Mouse (Mus musculus): Measurements from ENCODE around the gene Ank. TPM values are rescaled to one million over a fixed set of nuclear protein-coding genes. Genes with fewer than 3 reads are reported as not detected.
A peak's percentile ranks its signal among the peaks of the same experiment; 100 is the strongest.
"Not testable (repeated sequence)": the region's sequence is repeated elsewhere in the genome, so short reads cannot be mapped to it uniquely, and the experiment has no call there.

Gene Ank
- total RNA-seq (2015), result 23.2 and 24.7 TPM in 2 replicates
- 9.7 and 10.3 TPM in 2 replicates for total RNA-seq (2017)

DNA sequence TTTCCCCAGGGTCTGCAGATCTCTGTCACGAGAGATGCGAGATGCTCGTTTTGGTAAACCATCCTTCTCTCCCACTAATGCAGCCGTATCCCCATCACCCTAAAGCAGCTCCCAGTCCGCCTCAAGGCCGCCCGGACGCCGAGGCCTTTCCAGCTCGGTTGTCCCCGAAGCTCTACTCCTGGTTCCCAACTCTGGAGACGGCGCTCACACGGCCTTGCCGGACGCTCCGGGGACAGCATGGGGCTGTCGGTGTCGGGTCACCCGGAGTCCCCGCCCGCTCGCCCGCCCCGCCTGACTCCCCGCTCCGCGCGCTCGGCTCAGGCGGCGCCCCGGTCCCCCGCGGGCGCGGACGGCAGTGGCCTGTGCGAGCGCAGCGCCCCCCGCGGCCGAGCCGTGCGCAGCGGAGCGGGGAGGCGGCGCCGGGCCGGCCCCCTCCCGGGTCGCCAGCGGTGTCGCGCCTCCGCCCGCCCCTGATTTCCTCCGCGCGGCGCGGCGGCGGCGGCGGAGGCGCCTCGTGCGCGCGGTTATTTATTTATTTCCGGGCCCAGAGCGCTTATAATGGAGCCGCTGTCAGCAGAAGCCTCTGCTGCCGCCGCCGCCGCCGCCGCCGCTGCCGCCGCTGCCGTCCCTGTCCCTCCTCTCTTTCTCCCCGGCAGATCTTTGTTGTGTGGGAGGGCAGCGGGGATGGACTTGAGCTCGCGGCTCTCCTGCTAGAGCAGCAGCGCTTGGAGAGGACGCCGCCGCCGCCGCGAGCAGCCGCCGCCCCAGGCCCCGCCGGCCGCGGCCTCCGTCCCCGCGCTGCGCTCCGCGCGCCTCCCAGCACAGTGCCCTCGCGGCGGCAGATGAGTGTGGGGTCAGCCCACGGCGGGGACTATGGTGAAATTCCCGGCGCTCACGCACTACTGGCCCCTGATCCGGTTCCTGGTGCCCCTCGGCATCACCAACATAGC lies at the start of gene Ank:
Gene Ank, plus strand, starts transcription at position 547 of the 950 bp plus-strand sequence.
- ATAC-seq (replicated peaks; ENCODE audit: poor library complexity), result peak; percentile 64

DNA sequence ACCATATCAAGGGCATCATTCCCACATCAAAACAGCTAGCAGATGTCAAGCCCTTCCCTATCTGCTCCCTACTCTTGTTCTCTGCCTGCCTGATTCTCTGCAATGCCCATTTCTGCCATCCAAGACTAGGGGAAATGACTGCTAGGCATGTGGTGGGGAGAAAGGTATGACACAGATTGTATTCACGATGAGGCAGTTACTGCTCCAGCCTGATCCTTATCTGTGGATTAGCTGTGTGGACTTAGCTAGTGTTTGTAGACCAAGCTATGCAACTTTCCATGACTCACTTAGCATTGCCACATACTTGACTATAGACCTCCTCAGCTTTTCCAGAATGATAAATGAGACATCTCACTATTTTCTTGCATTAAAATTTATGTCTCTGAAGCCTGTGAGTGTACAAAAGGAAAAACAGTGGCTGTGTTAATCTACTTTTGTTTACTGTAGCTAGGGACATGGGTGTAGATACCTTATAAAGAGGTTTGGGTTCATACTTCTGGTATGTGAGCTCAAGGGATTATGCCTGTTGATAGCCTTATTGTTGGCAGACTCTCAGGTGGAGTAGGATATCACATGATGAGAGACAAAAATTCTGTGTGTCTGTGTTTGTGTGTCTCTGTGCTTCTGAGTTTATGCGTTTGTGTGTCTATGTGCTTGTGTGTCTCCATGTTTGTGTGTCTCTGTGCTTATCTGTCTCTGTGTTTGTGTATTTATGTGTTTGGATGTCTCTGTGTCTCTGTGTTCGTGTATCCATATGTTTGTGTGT lies 47.7 kb upstream of the Ank start:
- 0 out of 2 replicates have a peak, but pooled peaks have one; percentile 14 for ATAC-seq (replicated peaks; ENCODE audit: poor library complexity)

DNA sequence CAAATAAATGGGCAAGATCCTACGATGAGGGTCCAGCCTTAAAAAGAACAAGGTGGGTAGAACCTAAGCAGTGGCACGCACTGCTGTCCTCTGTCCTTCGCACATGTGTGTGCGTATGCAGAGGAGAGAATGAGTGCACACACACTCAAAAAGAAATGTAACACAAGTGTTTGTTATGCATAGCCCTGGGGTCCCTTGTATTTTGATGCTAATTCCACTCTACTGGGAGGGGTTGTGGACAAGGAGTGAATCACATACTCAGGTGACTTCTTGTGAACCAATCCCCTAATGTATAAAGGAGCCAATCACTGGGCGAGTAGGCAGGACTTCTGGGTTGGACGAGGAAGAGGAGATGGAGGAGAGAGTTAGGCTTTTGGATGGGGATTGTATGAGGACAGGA lies 44.9 kb upstream of the Ank start:
- no peak for ATAC-seq (replicated peaks; ENCODE audit: poor library complexity)

DNA sequence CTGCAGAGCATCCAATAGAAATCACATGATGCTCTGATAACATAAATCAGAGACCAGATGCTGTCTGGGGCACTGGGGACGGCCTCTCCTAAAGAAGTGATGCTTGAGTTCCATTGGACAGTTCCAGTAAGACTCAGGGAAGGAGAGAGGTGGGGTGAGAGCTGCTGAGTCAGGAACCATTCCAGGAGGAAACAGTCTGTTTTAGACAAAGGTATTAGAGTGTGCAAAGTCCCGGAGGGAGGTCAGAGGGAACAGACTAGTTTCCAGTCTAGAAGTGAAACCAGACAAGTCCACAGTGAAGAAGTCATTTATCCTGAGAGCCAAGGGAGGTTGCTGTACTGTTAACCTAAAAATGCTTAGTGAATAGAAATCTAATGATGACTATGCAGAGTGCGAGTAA lies 38.9 kb upstream of the Ank start:
- ATAC-seq (replicated peaks; ENCODE audit: poor library complexity), result no peak

DNA sequence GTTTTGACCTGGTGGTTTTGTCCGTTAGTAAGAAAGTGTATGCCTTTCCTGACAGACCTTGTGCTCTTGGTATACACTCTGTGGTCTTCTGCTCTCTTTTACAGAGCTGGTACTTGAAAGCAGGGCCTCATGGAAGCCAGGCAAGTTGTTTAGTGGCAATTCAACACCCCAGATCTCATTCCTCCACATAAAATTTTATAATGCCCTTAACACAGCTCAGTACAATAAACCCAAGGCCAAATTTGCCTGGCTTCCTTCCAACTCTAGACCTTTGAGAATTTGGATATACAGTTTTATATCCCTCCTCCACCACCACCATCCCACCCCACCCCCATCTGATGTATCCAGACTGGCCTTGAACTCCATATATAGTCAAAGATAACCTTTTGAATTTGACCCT lies 36.2 kb upstream of the Ank start:
- no peak for ATAC-seq (replicated peaks; ENCODE audit: poor library complexity)

DNA sequence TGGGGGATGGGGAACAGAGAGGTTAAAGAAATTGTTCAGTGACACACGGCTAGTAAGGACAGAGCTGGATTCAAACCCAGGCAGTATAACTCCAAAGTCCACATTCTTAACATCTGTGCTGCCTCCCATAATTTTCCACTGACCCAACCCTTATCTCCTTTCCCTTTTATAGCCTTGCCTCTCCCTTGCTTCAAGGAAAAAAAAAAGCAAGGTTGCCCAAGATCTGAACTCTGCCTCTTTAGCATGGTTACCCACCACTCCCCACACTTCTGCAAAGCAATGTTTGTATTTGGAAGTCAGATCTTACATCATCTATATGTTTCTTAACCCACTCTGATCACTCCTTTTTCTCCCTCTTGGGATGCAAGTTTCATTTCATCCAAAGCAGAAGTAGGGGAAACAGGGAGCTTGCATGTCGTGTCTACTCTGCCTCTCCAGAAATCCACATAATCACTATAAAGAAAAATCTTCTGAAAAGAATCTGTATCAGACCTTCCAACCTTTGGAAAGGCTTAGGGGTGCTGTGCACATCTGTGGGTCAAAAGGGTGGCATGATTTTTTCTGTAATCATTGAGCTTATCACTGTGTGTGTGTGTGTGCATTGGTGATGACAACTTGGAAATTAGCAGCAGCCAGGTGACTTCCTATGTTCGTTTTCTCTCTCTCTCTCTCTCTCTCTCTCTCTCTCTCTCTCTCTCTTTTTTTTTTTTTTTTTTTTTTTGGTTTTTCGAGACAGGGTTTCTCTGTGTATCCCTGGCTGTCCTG lies 33.4 kb upstream of the Ank start:
- peak; percentile 93 for ATAC-seq (replicated peaks; ENCODE audit: poor library complexity)

DNA sequence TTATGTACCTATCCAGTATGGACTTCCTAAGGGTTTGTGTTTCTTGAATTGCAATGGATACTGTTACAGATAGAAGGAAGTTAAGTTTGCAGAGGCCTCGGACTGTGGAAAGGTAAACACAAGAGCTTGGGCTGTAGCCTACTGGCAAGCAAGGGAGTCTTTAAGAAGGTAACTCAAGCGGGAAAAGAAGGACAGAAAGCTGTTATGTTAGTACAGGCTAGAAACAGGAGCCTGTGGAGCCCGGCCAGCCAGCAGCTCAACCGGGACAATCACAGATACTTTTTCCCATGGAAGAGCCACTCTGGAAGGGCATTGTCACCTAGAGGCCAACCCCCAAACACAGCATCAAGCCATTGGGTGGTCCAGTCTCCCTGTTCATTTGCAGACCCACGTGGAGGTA lies 31.1 kb upstream of the Ank start:
- no peak for ATAC-seq (replicated peaks; ENCODE audit: poor library complexity)

DNA sequence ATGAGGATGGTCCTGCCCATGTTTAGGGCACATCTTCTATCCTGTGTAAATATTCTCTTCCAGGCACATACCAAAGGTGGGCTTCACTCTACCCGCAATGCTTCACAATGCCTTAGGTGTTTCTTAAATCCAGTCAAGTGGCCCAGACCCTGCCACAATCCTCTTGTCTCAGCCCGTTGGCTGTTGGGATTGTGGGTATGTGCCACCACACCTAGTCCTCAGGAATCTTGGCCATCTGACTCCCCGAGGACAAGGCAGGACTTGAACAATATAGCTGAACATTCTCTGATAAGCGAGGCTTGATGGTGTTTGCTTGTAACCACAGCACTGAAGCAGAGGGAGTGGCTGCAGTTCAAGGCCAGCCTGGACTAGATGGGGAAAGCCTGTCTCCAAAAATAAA lies 30.3 kb upstream of the Ank start:
- ATAC-seq (replicated peaks; ENCODE audit: poor library complexity), result no peak

DNA sequence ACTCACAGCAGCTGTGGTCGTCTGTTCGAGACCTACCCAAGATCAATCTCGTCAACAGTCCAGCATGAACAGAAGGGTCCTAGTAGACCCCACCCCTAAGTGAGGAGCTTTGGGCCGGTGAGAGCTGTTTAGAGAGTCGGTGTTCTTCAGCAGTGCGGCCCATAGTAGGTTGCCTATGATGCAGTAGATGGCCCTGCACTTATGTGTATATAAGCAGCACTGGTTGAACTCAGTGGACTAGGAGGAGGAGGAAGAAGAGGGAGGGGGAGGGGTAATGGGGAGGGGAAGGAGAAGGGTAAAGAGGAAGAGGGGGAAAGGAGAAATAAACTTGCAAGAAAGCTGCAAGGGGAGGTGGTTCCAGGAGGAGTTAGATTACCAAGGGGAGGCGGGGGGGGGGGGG lies 25.4 kb upstream of the Ank start:
- ATAC-seq (replicated peaks; ENCODE audit: poor library complexity), result no peak

DNA sequence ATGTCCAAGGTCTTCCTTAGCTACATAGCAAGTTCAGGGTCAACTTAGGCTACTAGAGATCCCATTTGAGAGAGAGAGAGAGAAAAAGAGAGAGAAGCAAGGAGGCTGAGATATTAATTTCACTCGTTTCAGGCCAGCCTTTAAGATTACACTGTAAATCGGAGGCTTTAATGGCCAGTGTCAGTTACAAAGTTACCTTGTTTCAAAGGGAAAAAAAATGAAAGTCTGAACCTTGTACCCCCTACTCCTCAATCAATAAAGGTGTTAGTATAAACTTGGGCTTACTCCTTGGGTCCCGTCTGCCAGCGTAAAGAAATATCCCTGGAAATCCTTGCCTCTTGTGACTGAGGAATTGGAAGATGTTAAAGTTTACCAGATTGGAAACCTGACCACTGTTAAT lies 24.9 kb upstream of the Ank start:
- no peak for ATAC-seq (replicated peaks; ENCODE audit: poor library complexity)

DNA sequence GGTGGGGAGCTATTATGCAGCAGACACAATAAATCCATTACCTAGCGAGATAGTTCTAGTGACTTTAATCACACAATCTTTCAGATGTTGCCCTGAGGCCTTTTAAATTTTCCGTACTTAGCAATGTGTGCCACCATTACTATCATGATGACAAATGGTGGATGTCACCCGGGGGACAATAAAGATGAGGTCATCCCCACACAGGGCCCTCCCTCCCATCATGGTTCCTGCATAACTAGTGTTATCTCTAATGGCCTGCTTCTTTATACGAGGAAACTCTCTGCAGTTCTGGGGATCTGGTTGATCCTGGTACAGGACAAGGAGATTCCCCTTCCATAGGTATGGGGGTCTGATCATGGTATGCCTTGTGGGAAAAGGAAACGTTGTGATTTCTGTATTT lies 24.5 kb upstream of the Ank start:
- no peak for ATAC-seq (replicated peaks; ENCODE audit: poor library complexity)

DNA sequence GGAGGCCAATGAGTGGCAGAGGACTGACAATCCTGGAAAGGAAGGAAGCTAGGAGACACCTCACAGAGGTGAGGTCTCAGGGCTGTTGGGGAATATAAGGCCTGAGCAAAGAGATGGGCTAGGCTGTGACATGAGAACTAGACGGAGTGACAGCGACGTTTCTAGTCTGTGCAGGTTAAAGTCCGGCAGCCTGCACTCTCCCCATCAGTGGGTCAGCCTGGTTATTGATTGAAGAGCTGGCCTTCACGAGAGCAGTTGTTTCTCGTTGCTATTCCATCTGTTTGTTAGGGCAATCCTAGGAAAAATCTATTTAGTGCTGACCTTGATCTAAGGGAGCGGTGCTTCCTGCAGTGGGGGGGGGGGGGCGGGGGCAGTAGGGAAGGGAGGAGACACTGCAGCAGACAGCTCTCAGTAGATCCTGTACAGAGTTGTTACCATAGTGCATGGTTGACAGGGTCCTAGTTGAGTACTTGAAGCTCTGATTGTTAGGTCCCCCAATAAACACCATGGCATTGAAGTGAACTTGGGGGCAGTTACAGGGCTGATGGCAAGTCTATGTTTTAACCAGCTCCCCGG lies 21.6 kb upstream of the Ank start:
- ATAC-seq (replicated peaks; ENCODE audit: poor library complexity), result no peak

DNA sequence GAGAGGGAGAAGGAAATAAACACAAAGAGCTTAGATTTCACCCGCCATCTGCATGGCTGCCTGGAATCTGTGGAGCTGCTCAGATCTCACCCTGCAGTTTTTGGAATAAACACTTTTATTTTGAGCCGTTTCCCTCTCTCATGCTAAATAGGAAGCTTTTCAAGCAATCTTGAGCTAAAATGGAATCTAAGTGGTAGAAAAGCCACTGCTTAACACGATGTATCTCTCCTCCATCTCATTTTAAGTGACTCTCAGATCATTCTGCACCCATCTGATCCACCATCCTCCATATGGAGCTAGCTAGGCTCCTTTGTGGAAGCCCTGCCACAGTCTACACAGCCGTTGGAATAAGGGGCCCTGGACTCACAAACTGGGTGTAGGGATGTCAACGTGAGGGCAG lies 15.8 kb upstream of the Ank start:
- ATAC-seq (replicated peaks; ENCODE audit: poor library complexity), result no peak

DNA sequence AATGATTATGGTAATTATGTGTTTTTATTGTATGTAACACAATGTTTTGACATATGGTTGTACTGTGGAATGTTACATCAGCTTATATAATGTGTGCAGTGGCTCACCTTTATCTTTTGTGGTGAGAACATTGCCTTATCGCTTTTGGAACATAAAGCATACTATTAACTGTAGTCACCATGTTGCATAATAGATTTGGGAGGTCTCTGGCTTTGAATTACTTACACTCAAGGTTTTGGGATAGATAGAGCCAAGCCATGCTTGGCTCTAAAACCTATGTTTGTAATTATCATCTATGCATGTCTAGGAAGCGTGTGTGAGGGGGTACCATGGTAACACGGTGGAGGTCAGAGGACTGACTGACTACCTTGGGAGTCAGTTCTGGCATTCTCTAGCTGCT lies 14.7 kb upstream of the Ank start:
- ATAC-seq (replicated peaks; ENCODE audit: poor library complexity), result peak; percentile 82

DNA sequence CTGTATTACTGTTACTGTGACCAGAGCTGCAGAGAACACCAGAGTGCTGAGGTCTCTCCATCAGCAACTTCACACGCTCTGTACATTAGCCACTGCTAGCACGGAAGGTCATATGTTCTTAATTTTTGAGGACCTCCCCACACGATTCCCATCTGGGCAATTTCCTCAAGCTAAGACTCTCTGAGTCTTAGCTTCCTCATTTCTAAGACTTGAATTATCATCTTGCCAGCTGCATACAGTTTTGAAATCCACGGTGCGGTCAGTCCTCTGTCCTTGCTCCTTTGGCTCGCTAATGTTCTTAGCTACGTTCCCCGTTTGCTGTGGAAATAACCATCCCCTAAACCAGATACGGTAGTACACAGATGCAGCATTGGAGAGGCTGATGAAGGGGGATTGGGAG lies 14.0 kb upstream of the Ank start:
- ATAC-seq (replicated peaks; ENCODE audit: poor library complexity), result peak; percentile 80

DNA sequence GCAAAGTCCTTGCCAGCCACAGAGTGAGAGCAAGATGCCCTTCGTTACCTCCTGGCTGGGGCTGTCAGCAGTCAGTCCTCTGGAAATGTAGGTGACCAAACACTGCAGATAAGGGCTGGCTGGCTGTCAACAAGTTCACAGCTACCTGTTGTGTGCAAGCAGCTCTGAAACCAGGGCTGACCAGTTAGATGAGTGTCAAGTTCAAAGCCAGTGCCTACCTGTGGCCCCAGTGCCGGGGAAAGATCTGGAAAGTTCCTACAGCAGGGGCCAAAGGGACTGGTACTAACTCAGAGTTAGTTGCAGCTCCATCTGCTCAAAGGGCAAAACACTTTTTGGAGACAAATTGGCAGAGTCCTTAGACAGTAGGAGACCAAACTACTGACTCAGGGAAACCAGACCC lies 9.5 kb upstream of the Ank start:
- no peak for ATAC-seq (replicated peaks; ENCODE audit: poor library complexity)

DNA sequence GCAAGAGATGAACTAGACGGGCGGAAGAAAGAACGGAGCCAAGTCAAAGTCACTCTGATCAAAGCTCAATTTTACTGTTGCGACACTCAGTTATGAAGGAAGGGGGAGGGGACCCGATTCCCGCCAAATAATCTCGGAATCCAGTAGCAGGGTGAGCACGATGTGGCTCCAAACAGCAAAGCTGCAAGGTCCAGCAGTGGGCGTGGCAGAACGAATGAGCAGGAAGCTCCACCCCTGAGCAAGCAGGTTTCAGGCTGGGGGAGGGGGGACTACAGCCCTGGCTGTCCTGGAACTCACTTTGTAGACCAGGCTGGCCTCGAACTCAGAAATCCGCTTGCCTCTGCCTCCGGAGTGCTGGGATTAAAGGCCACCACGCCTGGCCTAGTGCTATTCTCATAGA lies 6.7 kb upstream of the Ank start:
- ATAC-seq (replicated peaks; ENCODE audit: poor library complexity), result not testable (repeated sequence)

DNA sequence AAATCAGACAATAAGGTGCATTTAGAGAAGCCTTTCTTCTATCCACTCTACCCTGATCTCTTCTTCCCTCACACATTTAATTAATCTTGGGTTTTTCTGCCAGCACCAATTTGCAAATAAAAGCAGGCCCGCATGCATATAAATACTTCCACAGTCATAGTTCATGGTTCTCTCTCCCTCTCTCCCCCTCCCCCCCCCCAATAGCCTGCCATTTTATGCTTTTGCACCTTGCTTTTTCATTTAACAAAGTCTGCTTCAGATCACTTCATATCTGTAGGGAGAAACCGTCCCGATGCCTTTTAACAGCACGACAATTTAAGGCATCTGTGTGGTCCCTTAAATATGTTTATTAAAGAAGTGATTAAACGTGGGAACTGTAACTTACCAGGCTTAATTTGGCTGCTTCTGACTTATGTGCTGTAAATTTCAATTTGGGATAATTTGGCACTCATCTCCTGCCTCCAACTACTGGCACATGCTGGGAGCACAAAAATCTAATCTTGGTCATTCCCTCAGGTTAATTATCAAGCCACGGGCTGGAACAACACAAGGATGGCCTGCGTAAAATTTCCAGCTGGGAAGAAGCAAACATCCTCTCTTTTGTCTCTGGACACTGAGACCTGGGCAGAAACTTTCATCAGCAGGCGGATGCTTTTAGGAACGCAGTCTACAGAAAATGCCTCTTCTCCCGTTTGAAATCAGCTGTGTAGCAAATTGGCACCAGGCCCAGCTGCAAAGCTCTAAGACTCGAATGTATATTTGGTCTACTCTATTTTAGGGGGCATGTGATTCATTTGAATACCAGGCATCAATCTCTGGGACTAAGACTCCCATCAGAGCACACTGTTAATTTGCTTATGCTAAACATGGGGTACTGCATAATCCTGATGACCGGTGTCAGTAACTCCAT lies 4.9 kb upstream of the Ank start:
- ATAC-seq (replicated peaks; ENCODE audit: poor library complexity), result no peak

DNA sequence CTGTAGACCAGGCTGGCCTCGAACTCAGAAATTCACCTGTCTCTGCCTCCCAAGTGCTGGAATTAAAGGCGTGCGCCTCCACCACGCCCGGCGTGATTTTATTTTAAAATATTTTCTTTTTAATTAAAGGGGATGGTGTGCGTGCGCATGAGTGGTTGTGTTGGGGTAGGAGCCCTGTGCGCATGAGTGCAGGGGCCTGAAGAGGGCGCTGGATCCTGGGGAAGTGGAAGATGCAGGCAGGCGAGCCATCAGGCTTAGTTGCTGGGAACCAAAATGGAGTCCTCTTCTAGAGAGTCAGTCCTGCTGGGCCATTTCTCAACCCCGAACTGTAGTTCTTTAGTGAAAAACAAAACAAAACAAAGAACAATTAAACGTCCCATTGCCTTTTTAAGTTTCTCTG lies 2.6 kb upstream of the Ank start:
- no peak for ATAC-seq (replicated peaks; ENCODE audit: poor library complexity)

All from megakaryocyte progenitor cell, adult 5-6 weeks (primary cell).